Mouse (Mus musculus): Measurements from ENCODE around the gene 1810062G17Rik. TPM values are rescaled to one million over a fixed set of nuclear protein-coding genes. Genes with fewer than 3 reads are reported as not detected.
A peak's percentile ranks its signal among the peaks of the same experiment; 100 is the strongest.

Gene 1810062G17Rik
- 0.67 and 0.99 TPM in 2 replicates for polyA plus RNA-seq (2011; ENCODE audit: insufficient read depth, insufficient read length, low read depth, missing spikeins)

GRCm38 (mm10) chr3:36475532-36476087 is at the start of gene 1810062G17Rik, which contains the start of gene Anxa5:
TSS of gene 1810062G17Rik (plus strand) at chr3:36475937.
TSS of gene Anxa5 (minus strand) at chr3:36475894.
- Histone ChIP-seq H3K27ac (ENCODE audit: insufficient read depth, low read length) (no peak within 1 kb of the TSS), H3K27me3 (ENCODE audit: control insufficient read depth, insufficient read depth, low read length, poor library complexity, severe bottlenecking) (no peaks in the 10 kb centered on the region), H3K4me3 (ENCODE audit: low read depth, low read length) (peak within 1 kb of the TSS; percentile 72), H3K36me3 (ENCODE audit: control insufficient read depth, insufficient read depth, low read length, poor library complexity, severe bottlenecking) (no peaks in the 10 kb centered on the region), H3K9me3 (replicated peaks; ENCODE audit: control insufficient read depth, insufficient read depth, low read length, poor library complexity, severe bottlenecking) (no peaks in the 10 kb centered on the region), H3K9ac (ENCODE audit: low read depth, poor library complexity, severe bottlenecking) (peak within 1 kb of the TSS; percentile 36), H3K4me1 (ENCODE audit: control insufficient read depth, insufficient read depth, low read length) (no peaks in the 10 kb centered on the region)
- TF ChIP-seq POLR2A (IDR thresholded peaks at IDR 0.05; ENCODE audit: insufficient read depth, low read length) (no peak), CTCF (IDR thresholded peaks at IDR 0.05; ENCODE audit: low read depth, low read length) (peak; percentile 12)

- no peak for TF ChIP-seq EP300 (IDR thresholded peaks at IDR 0.05; ENCODE audit: insufficient read depth, low read depth, low read length)
- no peak for TF ChIP-seq POLR2A (IDR thresholded peaks at IDR 0.05; ENCODE audit: insufficient read depth, low read length)
- no peak for TF ChIP-seq CTCF (IDR thresholded peaks at IDR 0.05; ENCODE audit: low read depth, low read length)
- H3K4me3 ChIP-seq (ENCODE audit: low read depth, low read length), result no peak overlapping the region
- H3K9me3 ChIP-seq (replicated peaks; ENCODE audit: control insufficient read depth, insufficient read depth, low read length, poor library complexity, severe bottlenecking), result no peaks in the 10 kb centered on the region
- H3K9ac ChIP-seq (ENCODE audit: low read depth, poor library complexity, severe bottlenecking), result no peak overlapping the region
- H3K27ac ChIP-seq (ENCODE audit: insufficient read depth, low read length), result no peak overlapping the region
- H3K4me1 ChIP-seq (ENCODE audit: control insufficient read depth, insufficient read depth, low read length), result no peaks in the 10 kb centered on the region
- no peaks in the 10 kb centered on the region for H3K36me3 ChIP-seq (ENCODE audit: control insufficient read depth, insufficient read depth, low read length, poor library complexity, severe bottlenecking)
- no peaks in the 10 kb centered on the region for H3K27me3 ChIP-seq (ENCODE audit: control insufficient read depth, insufficient read depth, low read length, poor library complexity, severe bottlenecking)
These were observed 48.4 kb upstream of the 1810062G17Rik start for GRCm38 (mm10) chr3:36427386-36427785.

GRCm38 (mm10) chr3:36430360-36430759 is 45.4 kb upstream of the 1810062G17Rik start:
- Histone ChIP-seq H3K9ac (ENCODE audit: low read depth, poor library complexity, severe bottlenecking) (no peak overlapping the region), H3K27me3 (ENCODE audit: control insufficient read depth, insufficient read depth, low read length, poor library complexity, severe bottlenecking) (no peaks in the 10 kb centered on the region), H3K27ac (ENCODE audit: insufficient read depth, low read length) (no peak overlapping the region), H3K36me3 (ENCODE audit: control insufficient read depth, insufficient read depth, low read length, poor library complexity, severe bottlenecking) (no peaks in the 10 kb centered on the region), H3K4me1 (ENCODE audit: control insufficient read depth, insufficient read depth, low read length) (no peaks in the 10 kb centered on the region), H3K4me3 (ENCODE audit: low read depth, low read length) (no peak overlapping the region), H3K9me3 (replicated peaks; ENCODE audit: control insufficient read depth, insufficient read depth, low read length, poor library complexity, severe bottlenecking) (no peaks in the 10 kb centered on the region)
- no peak for TF ChIP-seq EP300 (IDR thresholded peaks at IDR 0.05; ENCODE audit: insufficient read depth, low read depth, low read length)
- TF ChIP-seq CTCF (IDR thresholded peaks at IDR 0.05; ENCODE audit: low read depth, low read length), result no peak
- TF ChIP-seq POLR2A (IDR thresholded peaks at IDR 0.05; ENCODE audit: insufficient read depth, low read length), result no peak

GRCm38 (mm10) chr3:36440280-36440679 is 35.5 kb upstream of the 1810062G17Rik start:
- no peaks in the 10 kb centered on the region for H3K9me3 ChIP-seq (replicated peaks; ENCODE audit: control insufficient read depth, insufficient read depth, low read length, poor library complexity, severe bottlenecking)
- H3K4me1 ChIP-seq (ENCODE audit: control insufficient read depth, insufficient read depth, low read length), result no peaks in the 10 kb centered on the region
- TF ChIP-seq EP300 (IDR thresholded peaks at IDR 0.05; ENCODE audit: insufficient read depth, low read depth, low read length) (no peak), POLR2A (IDR thresholded peaks at IDR 0.05; ENCODE audit: insufficient read depth, low read length) (no peak), CTCF (IDR thresholded peaks at IDR 0.05; ENCODE audit: low read depth, low read length) (no peak)
- H3K27me3 ChIP-seq (ENCODE audit: control insufficient read depth, insufficient read depth, low read length, poor library complexity, severe bottlenecking), result no peaks in the 10 kb centered on the region
- H3K9ac ChIP-seq (ENCODE audit: low read depth, poor library complexity, severe bottlenecking), result no peak overlapping the region
- H3K4me3 ChIP-seq (ENCODE audit: low read depth, low read length), result no peak overlapping the region
- H3K27ac ChIP-seq (ENCODE audit: insufficient read depth, low read length), result no peak overlapping the region
- no peaks in the 10 kb centered on the region for H3K36me3 ChIP-seq (ENCODE audit: control insufficient read depth, insufficient read depth, low read length, poor library complexity, severe bottlenecking)

GRCm38 (mm10) chr3:36442426-36442825 is 33.3 kb upstream of the 1810062G17Rik start:
- TF ChIP-seq CTCF (IDR thresholded peaks at IDR 0.05; ENCODE audit: low read depth, low read length) (peak; percentile 38), POLR2A (IDR thresholded peaks at IDR 0.05; ENCODE audit: insufficient read depth, low read length) (no peak), EP300 (IDR thresholded peaks at IDR 0.05; ENCODE audit: insufficient read depth, low read depth, low read length) (no peak)
- H3K36me3 ChIP-seq (ENCODE audit: control insufficient read depth, insufficient read depth, low read length, poor library complexity, severe bottlenecking), result no peaks in the 10 kb centered on the region
- no peaks in the 10 kb centered on the region for H3K4me1 ChIP-seq (ENCODE audit: control insufficient read depth, insufficient read depth, low read length)
- H3K4me3 ChIP-seq (ENCODE audit: low read depth, low read length), result no peak overlapping the region
- H3K9ac ChIP-seq (ENCODE audit: low read depth, poor library complexity, severe bottlenecking), result no peak overlapping the region
- H3K27ac ChIP-seq (ENCODE audit: insufficient read depth, low read length), result no peak overlapping the region
- H3K9me3 ChIP-seq (replicated peaks; ENCODE audit: control insufficient read depth, insufficient read depth, low read length, poor library complexity, severe bottlenecking), result no peaks in the 10 kb centered on the region
- H3K27me3 ChIP-seq (ENCODE audit: control insufficient read depth, insufficient read depth, low read length, poor library complexity, severe bottlenecking), result no peaks in the 10 kb centered on the region

- H3K9me3 ChIP-seq (replicated peaks; ENCODE audit: control insufficient read depth, insufficient read depth, low read length, poor library complexity, severe bottlenecking), result no peaks in the 10 kb centered on the region
- H3K27ac ChIP-seq (ENCODE audit: insufficient read depth, low read length), result no peak overlapping the region
- H3K36me3 ChIP-seq (ENCODE audit: control insufficient read depth, insufficient read depth, low read length, poor library complexity, severe bottlenecking), result no peaks in the 10 kb centered on the region
- H3K4me3 ChIP-seq (ENCODE audit: low read depth, low read length), result no peak overlapping the region
- H3K4me1 ChIP-seq (ENCODE audit: control insufficient read depth, insufficient read depth, low read length), result no peaks in the 10 kb centered on the region
- no peaks in the 10 kb centered on the region for H3K27me3 ChIP-seq (ENCODE audit: control insufficient read depth, insufficient read depth, low read length, poor library complexity, severe bottlenecking)
- no peak overlapping the region for H3K9ac ChIP-seq (ENCODE audit: low read depth, poor library complexity, severe bottlenecking)
- no peak for TF ChIP-seq POLR2A (IDR thresholded peaks at IDR 0.05; ENCODE audit: insufficient read depth, low read length)
- TF ChIP-seq CTCF (IDR thresholded peaks at IDR 0.05; ENCODE audit: low read depth, low read length), result no peak
- TF ChIP-seq EP300 (IDR thresholded peaks at IDR 0.05; ENCODE audit: insufficient read depth, low read depth, low read length), result no peak
These were observed 29.7 kb upstream of the 1810062G17Rik start for GRCm38 (mm10) chr3:36446041-36446440.

Measured in ES-Bruce4 (cell line).